Mouse (Mus musculus): Measurements from ENCODE around the gene Dhrs7c. TPM values are rescaled to one million over a fixed set of nuclear protein-coding genes. Genes with fewer than 3 reads are reported as not detected.
A peak's percentile ranks its signal among the peaks of the same experiment; 100 is the strongest.

Dhrs7c gene
- polyA plus RNA-seq, 1 experiment = not detected

DNA sequence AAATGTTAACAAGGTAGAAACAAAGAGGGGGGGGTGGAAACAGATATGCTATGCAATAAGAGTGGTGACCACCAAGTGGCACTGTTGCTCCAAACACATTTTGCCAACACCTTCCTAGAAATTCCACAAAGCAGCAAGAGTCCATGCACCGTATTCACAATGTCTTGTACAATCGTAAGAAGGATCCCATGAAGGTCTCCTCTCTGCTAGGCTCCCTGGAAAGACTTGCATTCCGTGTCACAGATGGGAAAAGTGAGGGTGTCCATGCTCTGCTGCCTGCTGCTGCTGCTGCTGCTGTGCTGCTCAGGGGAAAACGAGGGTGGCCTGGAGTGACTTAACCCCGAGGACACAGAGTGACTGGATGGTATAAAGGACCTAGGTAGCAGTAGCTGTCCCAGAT lies 21.6 kb downstream of the Dhrs7c start:
- H3K27ac ChIP-seq (ENCODE audit: insufficient read depth, low read depth, low read length) = no peak overlapping the region
- no peak overlapping the region for H3K4me3 ChIP-seq (ENCODE audit: low read depth, low read length)
- no peaks in the 10 kb centered on the region for H3K27me3 ChIP-seq (ENCODE audit: control insufficient read depth, insufficient read depth, low read length)
- H3K4me1 ChIP-seq (ENCODE audit: control insufficient read depth, insufficient read depth, insufficient read length, low read length) = peaks cover 2% of the 10 kb centered on the region; the same call in 1 of the 2 replicates
- 7% methylated on average over 5 of the region's 5 CpGs for WGBS
- TF ChIP-seq POLR2A (IDR thresholded peaks at IDR 0.05; ENCODE audit: low read depth, low read length) (no peak), CTCF (IDR thresholded peaks at IDR 0.05; ENCODE audit: extremely low read depth, insufficient read length, insufficient replicate concordance, low read depth, low read length) (no peak)
- H3K36me3 ChIP-seq (ENCODE audit: control insufficient read depth, insufficient read depth, low read length) = no peaks in the 10 kb centered on the region

DNA sequence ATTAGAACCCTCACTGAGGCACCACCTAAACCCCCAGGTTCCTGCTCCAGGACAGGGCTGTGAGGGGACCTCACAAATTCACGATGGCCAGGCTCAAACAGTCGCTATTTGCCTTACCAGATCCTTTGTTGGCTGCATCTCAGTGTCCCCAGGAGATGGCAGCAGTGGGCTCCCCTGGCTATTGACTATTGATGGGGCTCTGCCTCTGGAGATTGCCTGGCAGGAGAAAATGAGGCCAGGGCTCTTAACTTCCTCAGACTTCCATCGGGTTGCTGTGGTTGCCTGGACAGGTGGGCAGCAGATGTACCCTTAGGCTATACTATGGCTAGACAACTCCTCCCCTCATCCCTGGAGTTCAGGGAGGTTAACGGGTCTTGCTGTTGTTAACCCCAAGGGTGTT lies 22.2 kb downstream of the Dhrs7c start:
- Histone ChIP-seq H3K36me3 (ENCODE audit: control insufficient read depth, insufficient read depth, low read length) (no peaks in the 10 kb centered on the region), H3K4me1 (ENCODE audit: control insufficient read depth, insufficient read depth, insufficient read length, low read length) (peaks cover 2% of the 10 kb centered on the region; the same call in 1 of the 2 replicates), H3K27me3 (ENCODE audit: control insufficient read depth, insufficient read depth, low read length) (no peaks in the 10 kb centered on the region), H3K4me3 (ENCODE audit: low read depth, low read length) (no peak overlapping the region), H3K27ac (ENCODE audit: insufficient read depth, low read depth, low read length) (no peak overlapping the region)
- TF ChIP-seq CTCF (IDR thresholded peaks at IDR 0.05; ENCODE audit: extremely low read depth, insufficient read length, insufficient replicate concordance, low read depth, low read length) = peak; percentile 64; the same call in 1 of the 2 replicates
- no peak for TF ChIP-seq POLR2A (IDR thresholded peaks at IDR 0.05; ENCODE audit: low read depth, low read length)
- WGBS = 34% methylated on average over 4 of the region's 4 CpGs

DNA sequence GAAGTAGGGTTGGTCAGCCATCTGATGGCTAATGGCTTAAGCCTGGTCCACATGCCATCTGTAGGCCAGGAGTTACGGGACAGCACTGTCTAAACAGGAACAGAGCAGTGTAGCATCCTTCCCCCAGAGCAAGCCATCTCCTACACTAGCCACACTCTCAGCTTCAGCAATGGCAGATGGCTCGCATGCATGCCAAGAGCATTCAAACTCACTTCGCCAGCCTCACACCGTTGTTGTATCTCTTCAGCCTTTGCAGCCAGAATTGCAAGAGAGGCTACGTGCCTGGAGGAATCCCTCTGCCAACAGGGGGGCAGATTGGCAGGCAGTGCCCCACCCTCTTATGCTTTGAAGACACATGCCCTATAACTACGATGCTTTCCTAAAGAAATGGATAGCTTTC lies 23.6 kb downstream of the Dhrs7c start:
- Histone ChIP-seq H3K27ac (ENCODE audit: insufficient read depth, low read depth, low read length) (no peak overlapping the region), H3K36me3 (ENCODE audit: control insufficient read depth, insufficient read depth, low read length) (no peaks in the 10 kb centered on the region), H3K27me3 (ENCODE audit: control insufficient read depth, insufficient read depth, low read length) (no peaks in the 10 kb centered on the region), H3K4me1 (ENCODE audit: control insufficient read depth, insufficient read depth, insufficient read length, low read length) (peaks cover 2% of the 10 kb centered on the region; the same call in 1 of the 2 replicates), H3K4me3 (ENCODE audit: low read depth, low read length) (no peak overlapping the region)
- 92% methylated on average over 6 of the region's 6 CpGs for WGBS
- TF ChIP-seq CTCF (IDR thresholded peaks at IDR 0.05; ENCODE audit: extremely low read depth, insufficient read length, insufficient replicate concordance, low read depth, low read length) (no peak), POLR2A (IDR thresholded peaks at IDR 0.05; ENCODE audit: low read depth, low read length) (no peak)

DNA sequence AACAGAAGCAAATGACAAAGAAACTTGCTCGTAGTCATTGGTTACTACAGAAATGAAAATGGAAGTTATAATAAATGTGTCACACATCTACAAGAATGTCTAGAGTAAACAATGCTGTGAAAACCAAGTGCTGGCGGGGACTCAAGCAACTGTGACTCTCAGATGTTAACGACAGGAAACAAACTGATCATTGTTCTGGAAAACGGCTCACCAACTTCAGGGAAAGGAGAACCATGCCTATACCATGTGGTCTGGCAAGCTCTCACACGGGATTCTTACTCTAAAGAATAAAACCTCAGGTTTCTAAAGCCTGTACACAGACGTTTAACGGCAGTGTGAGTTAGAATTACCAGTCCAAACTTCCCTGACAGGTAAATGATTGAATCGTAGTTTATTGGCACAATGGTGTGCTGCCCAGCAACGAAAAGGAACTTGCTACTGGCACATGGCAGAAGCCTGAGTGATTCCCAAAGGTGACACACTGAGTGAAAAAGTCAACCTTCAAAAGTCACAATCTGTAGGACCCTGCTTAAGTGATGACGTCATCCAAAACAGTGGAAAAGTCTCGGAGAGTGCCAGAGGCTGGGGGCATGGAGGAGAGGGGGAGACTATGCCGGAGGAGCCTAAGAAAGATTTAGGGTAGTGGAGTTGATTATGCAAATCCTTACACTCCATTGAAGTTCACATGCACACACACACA lies 30.5 kb downstream of the Dhrs7c start:
- WGBS = 11% methylated on average over 12 of the region's 12 CpGs
- no peak for TF ChIP-seq CTCF (IDR thresholded peaks at IDR 0.05; ENCODE audit: extremely low read depth, insufficient read length, insufficient replicate concordance, low read depth, low read length)
- TF ChIP-seq POLR2A (IDR thresholded peaks at IDR 0.05; ENCODE audit: low read depth, low read length) = no peak
- H3K27ac ChIP-seq (ENCODE audit: insufficient read depth, low read depth, low read length) = no peak overlapping the region
- H3K27me3 ChIP-seq (ENCODE audit: control insufficient read depth, insufficient read depth, low read length) = no peaks in the 10 kb centered on the region
- no peaks in the 10 kb centered on the region for H3K4me1 ChIP-seq (ENCODE audit: control insufficient read depth, insufficient read depth, insufficient read length, low read length)
- no peaks in the 10 kb centered on the region for H3K36me3 ChIP-seq (ENCODE audit: control insufficient read depth, insufficient read depth, low read length)
- H3K4me3 ChIP-seq (ENCODE audit: low read depth, low read length) = no peak overlapping the region

DNA sequence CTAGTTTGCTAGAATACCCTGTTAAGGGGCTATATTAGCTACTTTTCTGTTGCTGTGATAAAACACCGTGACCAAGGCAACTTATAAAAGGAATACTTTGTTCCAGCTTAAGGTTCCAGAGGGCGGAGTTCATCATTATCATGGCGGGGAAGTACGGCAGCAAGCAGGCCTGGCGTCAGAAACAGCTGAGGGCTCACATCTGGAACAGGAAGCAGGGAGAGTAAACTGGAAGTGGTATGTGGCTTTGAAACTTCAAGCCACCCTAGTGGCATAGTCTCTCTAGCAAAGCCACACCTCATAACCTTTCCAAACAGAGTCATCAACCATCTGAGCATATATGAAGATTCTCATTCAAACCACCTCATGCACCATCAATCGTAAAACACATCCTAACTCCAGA lies 31.5 kb downstream of the Dhrs7c start:
- no peaks in the 10 kb centered on the region for H3K36me3 ChIP-seq (ENCODE audit: control insufficient read depth, insufficient read depth, low read length)
- H3K27me3 ChIP-seq (ENCODE audit: control insufficient read depth, insufficient read depth, low read length) = no peaks in the 10 kb centered on the region
- no peaks in the 10 kb centered on the region for H3K4me1 ChIP-seq (ENCODE audit: control insufficient read depth, insufficient read depth, insufficient read length, low read length)
- H3K27ac ChIP-seq (ENCODE audit: insufficient read depth, low read depth, low read length) = no peak overlapping the region
- 49% methylated on average over 6 of the region's 6 CpGs for WGBS
- TF ChIP-seq POLR2A (IDR thresholded peaks at IDR 0.05; ENCODE audit: low read depth, low read length) = no peak
- TF ChIP-seq CTCF (IDR thresholded peaks at IDR 0.05; ENCODE audit: extremely low read depth, insufficient read length, insufficient replicate concordance, low read depth, low read length) = no peak
- H3K4me3 ChIP-seq (ENCODE audit: low read depth, low read length) = no peak overlapping the region

DNA sequence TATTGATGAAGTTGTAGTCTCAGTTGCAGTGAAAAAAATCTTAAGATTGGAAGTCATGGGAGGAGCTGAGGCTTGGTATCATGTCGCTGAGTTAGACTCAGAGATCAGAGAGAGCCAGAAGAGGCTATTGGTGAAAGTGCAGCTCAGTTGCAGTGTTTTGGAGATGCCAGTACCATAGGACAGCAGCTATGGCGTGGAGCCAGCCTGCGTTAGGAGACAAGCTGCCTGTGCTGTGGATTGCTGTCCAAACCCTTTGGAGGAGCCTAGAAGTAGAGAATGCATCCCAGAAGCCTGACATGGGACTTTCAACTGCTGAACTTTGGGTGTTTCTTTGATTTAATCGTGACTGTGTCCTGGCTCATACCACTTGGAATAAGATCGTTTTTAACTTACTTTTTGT lies 33.8 kb downstream of the Dhrs7c start:
- WGBS = 55% methylated on average over 5 of the region's 5 CpGs
- H3K27me3 ChIP-seq (ENCODE audit: control insufficient read depth, insufficient read depth, low read length) = no peaks in the 10 kb centered on the region

DNA sequence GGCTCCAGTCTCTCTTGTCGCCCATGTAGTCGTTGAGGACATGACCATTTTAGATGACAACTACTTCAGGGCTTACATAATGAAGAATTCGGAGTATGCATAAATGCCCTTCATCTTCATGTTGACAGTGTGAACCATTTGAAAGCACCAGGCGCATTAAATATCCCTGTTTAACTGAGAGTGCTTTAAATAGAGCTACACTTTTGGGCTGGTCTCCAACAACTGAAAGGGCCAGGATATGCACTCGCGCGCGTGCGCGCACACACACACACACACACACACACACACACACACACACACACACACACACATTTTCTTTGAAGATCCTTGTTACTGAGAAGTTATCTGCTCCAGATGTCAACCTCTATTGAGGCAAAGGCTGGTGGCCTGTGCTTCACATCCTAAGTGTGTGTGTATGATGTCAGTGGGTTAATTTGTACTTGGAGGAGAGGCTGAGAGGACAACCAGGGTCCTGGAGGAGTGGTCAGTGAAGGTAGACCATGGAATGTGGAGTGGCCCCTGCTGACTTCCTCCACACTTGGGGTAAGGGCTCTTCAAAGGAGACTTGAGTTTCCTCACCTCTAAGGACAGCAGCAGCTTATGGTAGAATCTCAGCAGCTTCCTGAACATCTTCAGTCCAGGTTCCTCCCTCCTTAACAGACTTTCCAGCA lies 37.6 kb downstream of the Dhrs7c start:
- H3K27me3 ChIP-seq (ENCODE audit: control insufficient read depth, insufficient read depth, low read length) = no peaks in the 10 kb centered on the region
- 87% methylated on average over 10 of the region's 10 CpGs for WGBS

More for the DNA sequence above, 33.8 kb downstream of the Dhrs7c start:
- H3K27ac ChIP-seq (ENCODE audit: insufficient read depth, low read depth, low read length) = no peak overlapping the region
- no peak overlapping the region for H3K4me3 ChIP-seq (ENCODE audit: low read depth, low read length)
- H3K36me3 ChIP-seq (ENCODE audit: control insufficient read depth, insufficient read depth, low read length) = no peaks in the 10 kb centered on the region
- H3K4me1 ChIP-seq (ENCODE audit: control insufficient read depth, insufficient read depth, insufficient read length, low read length) = no peaks in the 10 kb centered on the region
- TF ChIP-seq CTCF (IDR thresholded peaks at IDR 0.05; ENCODE audit: extremely low read depth, insufficient read length, insufficient replicate concordance, low read depth, low read length) (no peak), POLR2A (IDR thresholded peaks at IDR 0.05; ENCODE audit: low read depth, low read length) (no peak)

More for the DNA sequence above, 37.6 kb downstream of the Dhrs7c start:
- TF ChIP-seq CTCF (IDR thresholded peaks at IDR 0.05; ENCODE audit: extremely low read depth, insufficient read length, insufficient replicate concordance, low read depth, low read length) (no peak), POLR2A (IDR thresholded peaks at IDR 0.05; ENCODE audit: low read depth, low read length) (no peak)
- Histone ChIP-seq H3K4me3 (ENCODE audit: low read depth, low read length) (no peak overlapping the region), H3K36me3 (ENCODE audit: control insufficient read depth, insufficient read depth, low read length) (no peaks in the 10 kb centered on the region), H3K27ac (ENCODE audit: insufficient read depth, low read depth, low read length) (no peak overlapping the region), H3K4me1 (ENCODE audit: control insufficient read depth, insufficient read depth, insufficient read length, low read length) (no peaks in the 10 kb centered on the region)

All from small intestine, adult 2 months (tissue).